Comparison of ENCODE assay signal across 9 mouse cellular contexts in genomic region chr3:85971599-85971975, GRCm38 (mm10). TPM values are rescaled to one million over a fixed set of nuclear protein-coding genes. Genes with fewer than 3 reads are reported as not detected.
DNase-seq lines count a peak whose midpoint lies in the region; ATAC-seq and TF ChIP-seq lines count a peak whose summit lies in the region.
"Had no signal": no experiment of that assay in that cellular context is flagged by ENCODE, and none has a peak within 500 bp of the region (broad histone marks: within the 10 kb centered on the region; RNA-seq: fewer than 3 reads in every experiment).

No protein-coding gene starts in this region.

- peak overlapping the region; percentile 19; the same call in 1 of the 2 replicates for H3K4me3 ChIP-seq in thymus, adult 2 months (ENCODE audit: control insufficient read depth, insufficient read depth, low read length)
- H3K4me3 ChIP-seq in forebrain, embryonic 11.5 days (ENCODE audit: low read depth, low read length), result peak overlapping the region; percentile 70
- peak overlapping the region; percentile 75 for H3K4me3 ChIP-seq in intestine, embryonic 15.5 days (replicated peaks)
- H3K4me3 ChIP-seq in liver, embryonic 14.5 days (ENCODE audit: insufficient read depth in 1 of 2, low read depth in 2 of 2, low read length in 2 of 2), result peak overlapping the region; percentile 61 to 72
- peak overlapping the region; percentile 76 for H3K4me3 ChIP-seq in neural tube, embryonic 13.5 days

- WGBS in thymus, adult 2 months, result 15% methylated on average over 13 of the region's 13 CpGs
- 2% methylated on average over 13 of the region's 13 CpGs for WGBS in forebrain, embryonic 11.5 days
- WGBS in intestine, embryonic 15.5 days, result 1% methylated on average over 13 of the region's 13 CpGs
- 3% methylated on average over 13 of the region's 13 CpGs for WGBS in liver, embryonic 14.5 days (ENCODE audit: insufficient replicate concordance)
- whole genome bisulfite sequencing in neural tube, embryonic 13.5 days, result 1% methylated on average over 13 of the region's 13 CpGs

- TF ChIP-seq POLR2A in thymus, adult 2 months (IDR thresholded peaks at IDR 0.05; ENCODE audit: control insufficient read depth, extremely low read depth, insufficient read depth, low read length, poor library complexity), result no peak

- TF ChIP-seq CTCF in thymus, adult 2 months (IDR thresholded peaks at IDR 0.05; ENCODE audit: borderline replicate concordance, control insufficient read depth, extremely low read depth, insufficient read depth, low read length, poor library complexity), result no peak
- no peak for TF ChIP-seq CTCF in liver, embryonic 14.5 days (IDR thresholded peaks at IDR 0.05; ENCODE audit: low read depth)

- ATAC-seq in forebrain, embryonic 11.5 days (replicated peaks; ENCODE audit: low FRiP score), result 0 out of 2 replicates have a peak, but pooled peaks have one; percentile 39
- peak; percentile 83 for ATAC-seq in intestine, embryonic 15.5 days
- ATAC-seq in liver, embryonic 14.5 days (ENCODE audit: insufficient read depth), result peak; percentile 53
- 0 out of 2 replicates have a peak, but pooled peaks have one; percentile 34 for ATAC-seq in neural tube, embryonic 13.5 days (ENCODE audit: low read depth)

- H3K27ac ChIP-seq in thymus, adult 2 months (ENCODE audit: control insufficient read depth, insufficient read depth, low read length), result no peak overlapping the region
- H3K27ac ChIP-seq in forebrain, embryonic 11.5 days (ENCODE audit: low read depth, low read length), result no peak overlapping the region
- peak overlapping the region; percentile 96 for H3K27ac ChIP-seq in intestine, embryonic 15.5 days
- no peak overlapping the region for H3K27ac ChIP-seq in liver, embryonic 14.5 days
- H3K27ac ChIP-seq in neural tube, embryonic 13.5 days (replicated peaks), result no peak overlapping the region

- no peaks in the 10 kb centered on the region for H3K36me3 ChIP-seq in thymus, adult 2 months (ENCODE audit: control insufficient read depth, insufficient read depth, low read length)
- H3K36me3 ChIP-seq in forebrain, embryonic 11.5 days (ENCODE audit: control insufficient read depth, insufficient read depth, low read length), result no peaks in the 10 kb centered on the region
- no peaks in the 10 kb centered on the region for H3K36me3 ChIP-seq in intestine, embryonic 15.5 days
- H3K36me3 ChIP-seq in liver, embryonic 14.5 days (replicated peaks; ENCODE audit: control insufficient read depth, insufficient read depth, low read depth), result no peaks in the 10 kb centered on the region
- no peaks in the 10 kb centered on the region for H3K36me3 ChIP-seq in neural tube, embryonic 13.5 days

- no peaks in the 10 kb centered on the region for H3K4me1 ChIP-seq in thymus, adult 2 months (replicated peaks; ENCODE audit: control insufficient read depth, insufficient read depth, low read length)
- H3K4me1 ChIP-seq in forebrain, embryonic 11.5 days (replicated peaks; ENCODE audit: control insufficient read depth, insufficient read depth, low read length), result peaks cover 4% of the 10 kb centered on the region
- H3K4me1 ChIP-seq in intestine, embryonic 15.5 days (replicated peaks), result peaks cover 13% of the 10 kb centered on the region; the same call in 1 of the 2 replicates
- H3K4me1 ChIP-seq in liver, embryonic 14.5 days (replicated peaks; ENCODE audit: control insufficient read depth in 2 of 2, insufficient read depth in 2 of 2, low read length in 1 of 2), result peaks cover 0 to 6% of the 10 kb centered on the region in 2 experiments; a peak in 3 of 4 replicates
- H3K4me1 ChIP-seq in neural tube, embryonic 13.5 days (replicated peaks), result peaks cover 18% of the 10 kb centered on the region

- H3K9ac ChIP-seq in forebrain, embryonic 11.5 days (ENCODE audit: low read length), result peak overlapping the region; percentile 83
- H3K9ac ChIP-seq in intestine, embryonic 15.5 days, result peak overlapping the region; percentile 93
- peak overlapping the region; percentile 61 for H3K9ac ChIP-seq in liver, embryonic 14.5 days (replicated peaks)
- H3K9ac ChIP-seq in neural tube, embryonic 13.5 days, result peak overlapping the region; percentile 95

- no peaks in the 10 kb centered on the region; the same call in 1 of the 2 replicates for H3K27me3 ChIP-seq in thymus, adult 2 months (ENCODE audit: control insufficient read depth, insufficient read depth, low read length)
- H3K27me3 ChIP-seq in forebrain, embryonic 11.5 days (ENCODE audit: control insufficient read depth, insufficient read depth, low read length), result no peaks in the 10 kb centered on the region
- H3K27me3 ChIP-seq in intestine, embryonic 15.5 days (replicated peaks), result no peaks in the 10 kb centered on the region
- H3K27me3 ChIP-seq in liver, embryonic 14.5 days (ENCODE audit: control insufficient read depth, insufficient read depth, low read length), result no peaks in the 10 kb centered on the region
- H3K27me3 ChIP-seq in neural tube, embryonic 13.5 days, result no peaks in the 10 kb centered on the region

- TF ChIP-seq EP300 in liver, embryonic 14.5 days (IDR thresholded peaks at IDR 0.05; ENCODE audit: low read depth), result no peak

- peak overlapping the region; percentile 85 for H3K4me2 ChIP-seq in forebrain, embryonic 11.5 days (ENCODE audit: low read depth, low read length, severe bottlenecking)
- peak overlapping the region; percentile 69 for H3K4me2 ChIP-seq in intestine, embryonic 15.5 days (replicated peaks)
- peak overlapping the region; percentile 91 for H3K4me2 ChIP-seq in liver, embryonic 14.5 days (ENCODE audit: low read depth)
- peak overlapping the region; percentile 71 for H3K4me2 ChIP-seq in neural tube, embryonic 13.5 days

- no peaks in the 10 kb centered on the region for H3K9me3 ChIP-seq in forebrain, embryonic 11.5 days (ENCODE audit: control insufficient read depth, low read length)
- H3K9me3 ChIP-seq in intestine, embryonic 15.5 days, result no peaks in the 10 kb centered on the region
- no peaks in the 10 kb centered on the region for H3K9me3 ChIP-seq in liver, embryonic 14.5 days (ENCODE audit: control insufficient read depth, low read length)
- no peaks in the 10 kb centered on the region for H3K9me3 ChIP-seq in neural tube, embryonic 13.5 days

- no peak for DNase-seq in thymus, adult 2 months
- DNase-seq in thymus, postnatal 14 days, result no peak
- DNase-seq in forebrain, embryonic 11.5 days (ENCODE audit: low spot score), result no peak
- DNase-seq in liver, embryonic 14.5 days (ENCODE audit: low read depth in 3 of 3, low spot score in 3 of 3), result no peak
- DNase-seq in layer of hippocampus, postnatal 10 days (ENCODE audit: low spot score in 2 of 2), result no peak
- DNase-seq in frontal cortex, postnatal 25 days (ENCODE audit: low spot score in 2 of 2), result no peak

RNA-seq across cellular contexts. Expression of gene Sh3d19, which starts 0.7 kb away (rescaled TPM):
- polyA plus RNA-seq in thymus, adult 2 months (2012; rRNA removed), result 8.7 and 10.4 TPM in 2 replicates
- 10.9 and 11.0 TPM in 2 replicates for polyA plus RNA-seq in forebrain, embryonic 11.5 days (2014; fragmentation: Nextera tagmentation; extraction: Ambion mirVana)
- polyA plus RNA-seq in intestine, embryonic 15.5 days (2015; fragmentation: Nextera tagmentation; extraction: Ambion mirVana), result 41.6 and 43.6 TPM in 2 replicates
- polyA plus RNA-seq in liver, embryonic 14.5 days (2012; rRNA removed), result 4.2 and 6.3 TPM in 2 replicates
- 5.5 and 7.4 TPM in 2 replicates for polyA plus RNA-seq in liver, embryonic 14.5 days (2014; fragmentation: Nextera tagmentation; extraction: Ambion mirVana)
- polyA plus RNA-seq in neural tube, embryonic 13.5 days (2015; fragmentation: Nextera tagmentation; extraction: Ambion mirVana), result 8.6 and 11.3 TPM in 2 replicates
- 10 to 100 TPM; 41.7 to 51.6 TPM for total RNA-seq in layer of hippocampus, postnatal 10 days (2021)

RNA-seq across cellular contexts. Expression of gene Prss48, which starts 30.7 kb away (rescaled TPM):
- polyA plus RNA-seq in thymus, adult 2 months (2012; rRNA removed), result not detected in 2 replicates
- polyA plus RNA-seq in forebrain, embryonic 11.5 days (2014; fragmentation: Nextera tagmentation; extraction: Ambion mirVana), result 0.29 TPM in 1 of 2 replicates, not detected in the other
- 0.15 and 0.47 TPM in 2 replicates for polyA plus RNA-seq in intestine, embryonic 15.5 days (2015; fragmentation: Nextera tagmentation; extraction: Ambion mirVana)
- polyA plus RNA-seq in liver, embryonic 14.5 days (2012; rRNA removed), result not detected in 2 replicates
- not detected in 2 replicates for polyA plus RNA-seq in liver, embryonic 14.5 days (2014; fragmentation: Nextera tagmentation; extraction: Ambion mirVana)
- polyA plus RNA-seq in neural tube, embryonic 13.5 days (2015; fragmentation: Nextera tagmentation; extraction: Ambion mirVana), result not detected in 2 replicates
- total RNA-seq in layer of hippocampus, postnatal 10 days (2021), result not detected
- total RNA-seq: adrenal gland, postnatal 4 days had no signal

Comparison
In these comparisons a context has a peak if more than half of its experiments do, and no peak if none do; other contexts are left out.
1. H3K4me3 ChIP-seq: peak in every context shown above with its lines; median percentile 76 in neural tube, embryonic 13.5 days; 75 in intestine, embryonic 15.5 days; 70 in forebrain, embryonic 11.5 days; 66 in liver, embryonic 14.5 days; 19 in thymus, adult 2 months.